Mouse (Mus musculus) adrenal gland, postnatal 4 days (tissue): ENCODE measurements around the gene 2610528J11Rik. TPM values are rescaled to one million over a fixed set of nuclear protein-coding genes. Genes with fewer than 3 reads are reported as not detected.
"Not testable (repeated sequence)": the region's sequence is repeated elsewhere in the genome, so short reads cannot be mapped to it uniquely, and the experiment has no call there.

ENCODE experiments used
- DNase-seq, 2 experiments: peaks; one replicate each; pipeline ENCODE4 v3.0.0; 2021 to 2022; ENCODE audit warnings: low spot score in 2 of 2, mixed read lengths in 2 of 2
- long read RNA-seq, 2 experiments: library from polyadenylated mRNA; stranded (forward); transcript quantifications; one replicate each; pipeline ENCODE4 v2.0.0; 2021
- total RNA-seq, 2 experiments: library from RNA; stranded (reverse); gene quantifications; 2 replicates each; pipeline ENCODE4 v1.2.3; 2021

The 2610528J11Rik gene
- 1 to 10 TPM; 1.1 to 5.1 TPM for total RNA-seq
- long read RNA-seq, experiment 1, partial matches to known transcripts: 0 of 2 reads
- long read RNA-seq, experiment 1, other reads (novel, unspliced or antisense): 0 of 2 reads
- long read RNA-seq, experiment 2, partial matches to known transcripts: 1 of 3 reads
- long read RNA-seq, experiment 2, other reads (novel, unspliced or antisense): 0 of 3 reads

GRCm38 (mm10) chr4:118526408-118527334 is at the start of gene 2610528J11Rik:
TSS of gene 2610528J11Rik (plus strand) at chr4:118526999.
- no peak for DNase-seq

GRCm38 (mm10) chr4:118489717-118490132 is 37.1 kb upstream of the 2610528J11Rik start, which contains the start of gene Tie1:
TSS of gene Tie1 (minus strand) at chr4:118490061.
- no peak for DNase-seq

GRCm38 (mm10) chr4:118490461-118490860 is 36.3 kb upstream of the 2610528J11Rik start:
- DNase-seq: no peak

GRCm38 (mm10) chr4:118500171-118500724 is 26.6 kb upstream of the 2610528J11Rik start:
- no peak for DNase-seq

- DNase-seq: no peak
These were observed 26.0 kb upstream of the 2610528J11Rik start for GRCm38 (mm10) chr4:118500792-118501191.

GRCm38 (mm10) chr4:118505551-118505950 is 21.2 kb upstream of the 2610528J11Rik start:
- DNase-seq: no peak

GRCm38 (mm10) chr4:118507171-118507570 is 19.6 kb upstream of the 2610528J11Rik start:
- DNase-seq: not testable (repeated sequence)

- DNase-seq: no peak
These were observed 17.7 kb upstream of the 2610528J11Rik start for GRCm38 (mm10) chr4:118509050-118509449.

- DNase-seq: no peak
These were observed 9.9 kb upstream of the 2610528J11Rik start for GRCm38 (mm10) chr4:118516699-118517496.

- DNase-seq: no peak
These were observed 9.2 kb upstream of the 2610528J11Rik start for GRCm38 (mm10) chr4:118517497-118518146.

- no peak for DNase-seq
These were observed 8.6 kb upstream of the 2610528J11Rik start for GRCm38 (mm10) chr4:118518208-118518607.

GRCm38 (mm10) chr4:118522248-118522647 is 4.6 kb upstream of the 2610528J11Rik start:
- no peak for DNase-seq

- DNase-seq: no peak
These were observed 2.8 kb upstream of the 2610528J11Rik start for GRCm38 (mm10) chr4:118523976-118524375.

- no peak for DNase-seq
These were observed 1.0 kb upstream of the 2610528J11Rik start for GRCm38 (mm10) chr4:118525779-118526178.

GRCm38 (mm10) chr4:118527335-118527681 is 509 bp downstream of the 2610528J11Rik start:
- DNase-seq: no peak

- no peak for DNase-seq
These were observed 921 bp downstream of the 2610528J11Rik start for GRCm38 (mm10) chr4:118527720-118528119.

GRCm38 (mm10) chr4:118532663-118533062 is 5.9 kb downstream of the 2610528J11Rik start:
- no peak for DNase-seq

GRCm38 (mm10) chr4:118533156-118533555 is 6.4 kb downstream of the 2610528J11Rik start:
- no peak for DNase-seq

- DNase-seq: no peak
These were observed 6.8 kb downstream of the 2610528J11Rik start for GRCm38 (mm10) chr4:118533605-118534004.

GRCm38 (mm10) chr4:118535610-118536009 is 8.8 kb downstream of the 2610528J11Rik start:
- DNase-seq: no peak

GRCm38 (mm10) chr4:118537801-118538200 is 11.0 kb downstream of the 2610528J11Rik start:
- DNase-seq: no peak
